Mouse (Mus musculus): ENCODE results near the gene Man1c1.

Man1c1 gene

GRCm38 (mm10) chr4:134514309-134514930 lies 189.7 kb downstream of the Man1c1 start:
- no peak for DNase-seq (ENCODE audit: low spot score in 2 of 2)

- peak in 1 of 2 experiments; percentile 41 for DNase-seq (ENCODE audit: low spot score in 2 of 2)
Observed at GRCm38 (mm10) chr4:134512798-134513197, 191.3 kb downstream of the Man1c1 start.

- no peak for DNase-seq (ENCODE audit: low spot score in 2 of 2)
Observed at GRCm38 (mm10) chr4:134511730-134512129, 192.4 kb downstream of the Man1c1 start.

Data from frontal cortex, postnatal 36 days (tissue).